19 mouse cellular contexts compared by ENCODE assay signal in genomic region chr6:51044873-51045272, GRCm38 (mm10).
DNase-seq lines count a peak whose midpoint lies in the region; ATAC-seq and TF ChIP-seq lines count a peak whose summit lies in the region.
"Had no signal": no experiment of that assay in that cellular context is flagged by ENCODE, and none has a peak within 500 bp of the region (broad histone marks: within the 10 kb centered on the region; RNA-seq: fewer than 3 reads in every experiment).

No protein-coding gene starts in this region.

- no peaks in the 10 kb centered on the region for H3K36me3 ChIP-seq in kidney, embryonic 14.5 days (ENCODE audit: control insufficient read depth, insufficient read depth, low read length)
- H3K36me3 ChIP-seq in kidney, adult 2 months (ENCODE audit: control insufficient read depth, insufficient read depth, low read length) = no peaks in the 10 kb centered on the region
- no peaks in the 10 kb centered on the region for H3K36me3 ChIP-seq in liver, embryonic 11.5 days (ENCODE audit: control insufficient read depth, insufficient read depth, low read length)
- H3K36me3 ChIP-seq in embryonic facial prominence, embryonic 12.5 days = no peaks in the 10 kb centered on the region
- no peaks in the 10 kb centered on the region for H3K36me3 ChIP-seq in embryonic facial prominence, embryonic 15.5 days
- H3K36me3 ChIP-seq in heart, adult 2 months (ENCODE audit: control insufficient read depth, insufficient read depth, low read length) = no peaks in the 10 kb centered on the region
- H3K36me3 ChIP-seq: forebrain, embryonic 10.5 days; heart, embryonic 15.5 days had no signal

- H3K4me3 ChIP-seq in kidney, embryonic 14.5 days (ENCODE audit: low read length) = no peak overlapping the region
- H3K4me3 ChIP-seq in kidney, adult 2 months (ENCODE audit: insufficient read depth, low read depth, low read length) = no peak overlapping the region
- H3K4me3 ChIP-seq in liver, embryonic 11.5 days (ENCODE audit: low read depth, low read length) = no peak overlapping the region
- H3K4me3 ChIP-seq in embryonic facial prominence, embryonic 12.5 days = no peak overlapping the region
- H3K4me3 ChIP-seq in embryonic facial prominence, embryonic 15.5 days (replicated peaks) = no peak overlapping the region
- no peak overlapping the region for H3K4me3 ChIP-seq in heart, adult 2 months
- H3K4me3 ChIP-seq: forebrain, embryonic 10.5 days; gastrocnemius, adult 2 months; heart, embryonic 15.5 days had no signal

- no peak for TF ChIP-seq EP300 in heart, adult 2 months (IDR thresholded peaks at IDR 0.05; ENCODE audit: insufficient read depth, low read depth, low read length)

- H3K79me2 ChIP-seq in heart, adult 2 months (replicated peaks; ENCODE audit: control insufficient read depth, insufficient read depth, low read length) = no peaks in the 10 kb centered on the region

- no peak for DNase-seq in kidney, adult 2 months
- DNase-seq in liver = peak; percentile 11
- no peak for DNase-seq in liver, embryonic 11.5 days (ENCODE audit: low spot score)
- DNase-seq in cerebellum, adult 8-10 months = no peak
- no peak for DNase-seq in heart, adult 2 months
- DNase-seq: cerebellum, adult 9-10 months; gastrocnemius, adult 2 months; heart, adult 18-20 months; heart, postnatal 4 days; kidney, postnatal 36 days; layer of hippocampus, adult 9-11 months; liver, postnatal 0 days; spleen, adult 18-20 months; thymus, adult 18-20 months had no signal

- H3K9ac ChIP-seq in kidney, embryonic 14.5 days (ENCODE audit: low read depth, low read length) = no peak overlapping the region
- H3K9ac ChIP-seq in liver, embryonic 11.5 days (ENCODE audit: low read depth, low read length) = no peak overlapping the region
- H3K9ac ChIP-seq in embryonic facial prominence, embryonic 12.5 days = no peak overlapping the region
- no peak overlapping the region for H3K9ac ChIP-seq in embryonic facial prominence, embryonic 15.5 days
- H3K9ac ChIP-seq in heart, adult 2 months (ENCODE audit: low read depth, low read length) = no peak overlapping the region
- H3K9ac ChIP-seq: heart, embryonic 15.5 days; liver, postnatal 0 days had no signal

- no peak overlapping the region for H3K4me2 ChIP-seq in kidney, embryonic 14.5 days (replicated peaks; ENCODE audit: low read depth, low read length)
- H3K4me2 ChIP-seq in liver, embryonic 11.5 days = no peak overlapping the region
- no peak overlapping the region for H3K4me2 ChIP-seq in embryonic facial prominence, embryonic 12.5 days (replicated peaks)
- no peak overlapping the region for H3K4me2 ChIP-seq in embryonic facial prominence, embryonic 15.5 days (replicated peaks)
- H3K4me2 ChIP-seq: heart, embryonic 15.5 days had no signal

- no peaks in the 10 kb centered on the region for H3K9me3 ChIP-seq in kidney, embryonic 14.5 days (ENCODE audit: control insufficient read depth, low read length)
- no peaks in the 10 kb centered on the region for H3K9me3 ChIP-seq in liver, embryonic 11.5 days (ENCODE audit: control insufficient read depth, low read length)
- no peaks in the 10 kb centered on the region for H3K9me3 ChIP-seq in embryonic facial prominence, embryonic 12.5 days
- H3K9me3 ChIP-seq in embryonic facial prominence, embryonic 15.5 days (replicated peaks) = no peaks in the 10 kb centered on the region
- H3K9me3 ChIP-seq: forebrain, embryonic 10.5 days; heart, embryonic 15.5 days had no signal

- H3K27ac ChIP-seq in kidney, embryonic 14.5 days (ENCODE audit: low read depth, low read length) = no peak overlapping the region
- H3K27ac ChIP-seq in kidney, adult 2 months (ENCODE audit: insufficient read depth, low read depth, low read length) = no peak overlapping the region
- H3K27ac ChIP-seq in liver, embryonic 11.5 days (ENCODE audit: low read depth, low read length) = no peak overlapping the region
- H3K27ac ChIP-seq in embryonic facial prominence, embryonic 12.5 days = peak overlapping the region; percentile 65
- peak overlapping the region; percentile 44; the same call in 1 of the 2 replicates for H3K27ac ChIP-seq in embryonic facial prominence, embryonic 15.5 days (replicated peaks)
- H3K27ac ChIP-seq in heart, adult 2 months = no peak overlapping the region
- H3K27ac ChIP-seq: forebrain, embryonic 10.5 days; gastrocnemius, adult 2 months; heart, embryonic 15.5 days had no signal

- no peaks in the 10 kb centered on the region for H3K27me3 ChIP-seq in kidney, embryonic 14.5 days (ENCODE audit: control insufficient read depth, insufficient read depth, low read length)
- H3K27me3 ChIP-seq in kidney, adult 2 months (replicated peaks; ENCODE audit: control insufficient read depth, insufficient read depth, low read length) = no peaks in the 10 kb centered on the region
- no peaks in the 10 kb centered on the region for H3K27me3 ChIP-seq in liver, embryonic 11.5 days (replicated peaks; ENCODE audit: control insufficient read depth, insufficient read depth, low read length)
- H3K27me3 ChIP-seq in embryonic facial prominence, embryonic 12.5 days = no peaks in the 10 kb centered on the region
- no peaks in the 10 kb centered on the region for H3K27me3 ChIP-seq in embryonic facial prominence, embryonic 15.5 days
- no peaks in the 10 kb centered on the region; the same call in 1 of the 2 replicates for H3K27me3 ChIP-seq in heart, adult 2 months (ENCODE audit: control insufficient read depth, insufficient read depth, low read length)
- H3K27me3 ChIP-seq: heart, embryonic 15.5 days had no signal

- TF ChIP-seq POLR2A in kidney, adult 2 months (IDR thresholded peaks at IDR 0.05; ENCODE audit: low read depth, low read length) = no peak
- no peak for TF ChIP-seq POLR2A in heart, adult 2 months (IDR thresholded peaks at IDR 0.05; ENCODE audit: insufficient read depth, low read depth, low read length)

- no peak for TF ChIP-seq CTCF in kidney, adult 2 months (conservative IDR thresholded peaks at IDR 0.05; ENCODE audit: insufficient read depth, insufficient read length, low read depth, low read length)
- TF ChIP-seq CTCF in heart, adult 2 months (IDR thresholded peaks at IDR 0.05) = no peak

- ATAC-seq in kidney, embryonic 14.5 days (ENCODE audit: low FRiP score, low TSS enrichment) = peak; percentile 39; the same call in 1 of the 2 replicates
- no peak for ATAC-seq in liver, embryonic 11.5 days (replicated peaks; ENCODE audit: low FRiP score)
- no peak for ATAC-seq in embryonic facial prominence, embryonic 12.5 days (ENCODE audit: insufficient number of reproducible peaks, insufficient read depth, low FRiP score, low TSS enrichment)
- no peak for ATAC-seq in embryonic facial prominence, embryonic 15.5 days (ENCODE audit: insufficient number of reproducible peaks, low FRiP score, low TSS enrichment, low read depth)
- ATAC-seq: liver, postnatal 0 days had no signal

- 0 out of 2 replicates have a peak, but pooled peaks cover 2% of the 10 kb centered on the region for H3K4me1 ChIP-seq in kidney, embryonic 14.5 days (ENCODE audit: control insufficient read depth, insufficient read depth, low read length)
- no peaks in the 10 kb centered on the region for H3K4me1 ChIP-seq in kidney, adult 2 months (ENCODE audit: control insufficient read depth, insufficient read depth, low read length)
- no peaks in the 10 kb centered on the region for H3K4me1 ChIP-seq in liver, embryonic 11.5 days (replicated peaks; ENCODE audit: control insufficient read depth, insufficient read depth, low read length)
- H3K4me1 ChIP-seq in embryonic facial prominence, embryonic 12.5 days = no peaks in the 10 kb centered on the region
- H3K4me1 ChIP-seq in embryonic facial prominence, embryonic 15.5 days = peaks cover 16% of the 10 kb centered on the region; the same call in 1 of the 2 replicates
- H3K4me1 ChIP-seq in heart, adult 2 months (ENCODE audit: control insufficient read depth, insufficient read depth, low read length) = no peaks in the 10 kb centered on the region
- H3K4me1 ChIP-seq: heart, embryonic 15.5 days had no signal

- 63% methylated on average over 14 of the region's 14 CpGs for WGBS in kidney, embryonic 14.5 days
- 85% methylated on average over 14 of the region's 14 CpGs for WGBS in kidney, adult 2 months
- 84% methylated on average over 14 of the region's 14 CpGs for WGBS in liver, embryonic 11.5 days
- WGBS in embryonic facial prominence, embryonic 12.5 days = 69% methylated on average over 14 of the region's 14 CpGs
- WGBS in embryonic facial prominence, embryonic 15.5 days = 45% methylated on average over 14 of the region's 14 CpGs
- WGBS in heart, adult 2 months = 88% methylated on average over 14 of the region's 14 CpGs

- intact Hi-C loops in heart, adult 2 months (cut with DNase I) = no loop called here

Comparison
In these comparisons a context has a peak if more than half of its experiments do, and no peak if none do; other contexts are left out.
1. H3K27ac ChIP-seq: peak in embryonic facial prominence, embryonic 12.5 days (single experiment) and embryonic facial prominence, embryonic 15.5 days (single experiment); none in kidney, embryonic 14.5 days (single experiment), kidney, adult 2 months (single experiment), liver, embryonic 11.5 days (single experiment) and heart, adult 2 months (single experiment).